Mouse (Mus musculus) heart, embryonic 14.5 days (tissue): ENCODE data around the gene Nle1. TPM values are rescaled to one million over a fixed set of nuclear protein-coding genes. Genes with fewer than 3 reads are reported as not detected.

Source experiments
- ATAC-seq: fragments of 200-750 bp; cut with Nextera tagmentation; 2 replicates; pipeline ENCODE4 v1.8.0; 2017; ENCODE audit warnings: low read depth, moderate TSS enrichment; ENCODE audit not compliant: insufficient number of reproducible peaks, insufficient read depth, low FRiP score
- H3K27ac ChIP-seq, 2 experiments: fragments of 200-500 bp in 1 of 2; fragments of 300-500 bp in 1 of 2; sonication (generic) in 1 of 2; replicated peaks in 1 of 2; 2 replicates each; pipeline ENCODE4 v1.5.1; 2012 to 2014; ENCODE audit warnings: low read depth in 2 of 2, low read length in 2 of 2, control low read depth in 1 of 2, mild to moderate bottlenecking in 1 of 2, mixed read lengths in 1 of 2; ENCODE audit not compliant: control insufficient read depth in 1 of 2, insufficient read depth in 1 of 2
- H3K27me3 ChIP-seq: fragments of 300-500 bp; sonication (generic); 2 replicates; pipeline ENCODE4 v1.6.1; 2014; ENCODE audit warnings: mild to moderate bottlenecking, low read length, control low read depth; ENCODE audit not compliant: control insufficient read depth, insufficient read depth
- H3K36me3 ChIP-seq: fragments of 300-500 bp; sonication (generic); 2 replicates; pipeline ENCODE4 v1.6.1; 2014; ENCODE audit warnings: mild to moderate bottlenecking, control low read depth, low read length, mixed read lengths; ENCODE audit not compliant: control insufficient read depth, insufficient read depth
- H3K4me1 ChIP-seq, 2 experiments: fragments of 200-500 bp in 1 of 2; fragments of 300-500 bp in 1 of 2; sonication (generic) in 1 of 2; 2 replicates each; pipeline ENCODE4 v1.6.1; 2012 to 2014; ENCODE audit warnings: low read length in 2 of 2, control low read depth in 1 of 2, mixed read lengths in 1 of 2; ENCODE audit not compliant: control insufficient read depth in 2 of 2, insufficient read depth in 2 of 2
- H3K4me2 ChIP-seq: fragments of 300-500 bp; sonication (generic); 2 replicates; pipeline ENCODE4 v1.6.1; 2014; ENCODE audit warnings: mild to moderate bottlenecking, low read length
- H3K4me3 ChIP-seq, 2 experiments: fragments of 200-500 bp in 1 of 2; fragments of 300-500 bp in 1 of 2; sonication (generic) in 1 of 2; 2 replicates each; pipeline ENCODE4 v1.5.1; 2012 to 2014; ENCODE audit warnings: low read length in 2 of 2, mild to moderate bottlenecking in 2 of 2, control low read depth in 1 of 2, low read depth in 1 of 2, moderate library complexity in 1 of 2; ENCODE audit not compliant: control insufficient read depth in 1 of 2, insufficient read depth in 1 of 2
- H3K9ac ChIP-seq: fragments of 300-500 bp; sonication (generic); 2 replicates; pipeline ENCODE4 v1.6.1; 2014; ENCODE audit warnings: mild to moderate bottlenecking, low read length
- H3K9me3 ChIP-seq: fragments of 300-500 bp; sonication (generic); 2 replicates; pipeline ENCODE4 v1.6.1; 2016; ENCODE audit warnings: low read length, control low read depth; ENCODE audit not compliant: control insufficient read depth
- WGBS: fragments of 180-500 bp; shearing (Covaris S2); extraction: QIAGEN DNeasy Blood & Tissue Kit; methylation state at CpG from one replicate; pipeline ENCODE4 v1.1.7; 2014; 5-methylcytosine and 5-hydroxymethylcytosine counted together
- polyA plus RNA-seq: library from polyadenylated mRNA; unstranded; fragments of >200 nt; fragmentation: Nextera tagmentation; extraction: Ambion mirVana; gene quantifications from 2 replicates; pipeline ENCODE4 v1.2.1, GENCODE M21; 2014

Gene Nle1
- polyA plus RNA-seq, 1 experiment from 2014 or later = 18.8 TPM

GRCm38 (mm10) chr11:82866850-82867564 lies 41.2 kb downstream of the Nle1 start:
- H3K4me2 ChIP-seq = no peak overlapping the region
- no peak for ATAC-seq
- H3K36me3 ChIP-seq = no peaks in the 10 kb centered on the region
- H3K9ac ChIP-seq = no peak overlapping the region
- H3K4me1 ChIP-seq = peaks cover 0 to 7% of the 10 kb centered on the region in 2 experiments; a peak in 2 of 4 replicates
- WGBS = 31% methylated on average over 7 of the region's 7 CpGs
- no peak overlapping the region for H3K4me3 ChIP-seq
- H3K27me3 ChIP-seq = no peaks in the 10 kb centered on the region
- H3K27ac ChIP-seq = no peak overlapping the region
- no peaks in the 10 kb centered on the region for H3K9me3 ChIP-seq

GRCm38 (mm10) chr11:82865957-82866356 lies 42.3 kb downstream of the Nle1 start:
- Histone ChIP-seq H3K9ac (no peak overlapping the region), H3K36me3 (no peaks in the 10 kb centered on the region), H3K4me2 (no peak overlapping the region), H3K27me3 (no peaks in the 10 kb centered on the region), H3K9me3 (no peaks in the 10 kb centered on the region), H3K27ac (no peak overlapping the region), H3K4me3 (no peak overlapping the region), H3K4me1 (peaks cover 2 to 9% of the 10 kb centered on the region in 2 experiments; a peak in 2 of 4 replicates)
- WGBS = 77% methylated on average over 10 of the region's 10 CpGs
- no peak for ATAC-seq

- Histone ChIP-seq H3K9ac (no peak overlapping the region), H3K4me1 (peaks cover 2 to 5% of the 10 kb centered on the region in 2 experiments; a peak in 1 of 4 replicates), H3K4me2 (no peak overlapping the region), H3K27me3 (no peaks in the 10 kb centered on the region), H3K36me3 (no peaks in the 10 kb centered on the region), H3K27ac (no peak overlapping the region), H3K9me3 (no peaks in the 10 kb centered on the region), H3K4me3 (no peak overlapping the region)
- WGBS = 59% methylated on average over 4 of the region's 4 CpGs
- ATAC-seq = no peak
Observed at GRCm38 (mm10) chr11:82863488-82863931, 44.7 kb downstream of the Nle1 start.

- H3K4me2 ChIP-seq = no peak overlapping the region
- H3K9ac ChIP-seq = no peak overlapping the region
- no peak overlapping the region for H3K27ac ChIP-seq
- no peak overlapping the region for H3K4me3 ChIP-seq
- WGBS = 84% methylated on average over 2 of the region's 2 CpGs
- no peak for ATAC-seq
- no peaks in the 10 kb centered on the region for H3K36me3 ChIP-seq
- H3K9me3 ChIP-seq = no peaks in the 10 kb centered on the region
- no peaks in the 10 kb centered on the region for H3K27me3 ChIP-seq
- peaks cover 2 to 5% of the 10 kb centered on the region in 2 experiments; a peak in 1 of 4 replicates for H3K4me1 ChIP-seq
Observed at GRCm38 (mm10) chr11:82863059-82863458, 45.2 kb downstream of the Nle1 start.

- no peak for ATAC-seq
- Histone ChIP-seq H3K9ac (no peak overlapping the region), H3K4me2 (no peak overlapping the region), H3K9me3 (no peaks in the 10 kb centered on the region), H3K27me3 (no peaks in the 10 kb centered on the region), H3K4me3 (no peak overlapping the region), H3K36me3 (no peaks in the 10 kb centered on the region), H3K4me1 (peaks cover 2 to 5% of the 10 kb centered on the region in 2 experiments; a peak in 1 of 4 replicates), H3K27ac (no peak overlapping the region)
- 73% methylated on average over 9 of the region's 9 CpGs for WGBS
Observed at GRCm38 (mm10) chr11:82862638-82863037, 45.6 kb downstream of the Nle1 start.

GRCm38 (mm10) chr11:82861558-82861957 lies 46.7 kb downstream of the Nle1 start:
- Histone ChIP-seq H3K4me2 (no peak overlapping the region), H3K36me3 (no peaks in the 10 kb centered on the region), H3K4me1 (peaks cover 2 to 5% of the 10 kb centered on the region in 2 experiments; a peak in 1 of 4 replicates), H3K9ac (no peak overlapping the region), H3K27me3 (no peaks in the 10 kb centered on the region), H3K9me3 (no peaks in the 10 kb centered on the region), H3K27ac (no peak overlapping the region), H3K4me3 (no peak overlapping the region)
- ATAC-seq = no peak
- WGBS = 61% methylated on average over 8 of the region's 8 CpGs

- Histone ChIP-seq H3K9ac (no peak overlapping the region), H3K27me3 (no peaks in the 10 kb centered on the region), H3K4me3 (no peak overlapping the region), H3K4me1 (peaks cover 2 to 5% of the 10 kb centered on the region in 2 experiments; a peak in 1 of 4 replicates), H3K9me3 (no peaks in the 10 kb centered on the region), H3K27ac (no peak overlapping the region), H3K4me2 (no peak overlapping the region), H3K36me3 (no peaks in the 10 kb centered on the region)
- no peak for ATAC-seq
- WGBS = 71% methylated on average over 6 of the region's 6 CpGs
Observed at GRCm38 (mm10) chr11:82860759-82861158, 47.5 kb downstream of the Nle1 start.
